Mouse (Mus musculus) midbrain, embryonic 16.5 days (tissue): ENCODE results near the gene Itch. TPM values are rescaled to one million over a fixed set of nuclear protein-coding genes. Genes with fewer than 3 reads are reported as not detected.
A peak's percentile ranks its signal among the peaks of the same experiment; 100 is the strongest.

Source experiments
- ATAC-seq: fragments of 200-750 bp; cut with Nextera tagmentation; 2 replicates; pipeline ENCODE4 v1.8.0; 2017; ENCODE audit warnings: moderate TSS enrichment
- H3K27ac ChIP-seq: fragments of 300-500 bp; sonication (generic); 2 replicates; pipeline ENCODE4 v1.5.1; 2014; ENCODE audit warnings: mild to moderate bottlenecking, low read length, mixed read lengths
- H3K27me3 ChIP-seq: fragments of 300-500 bp; sonication (generic); 2 replicates; pipeline ENCODE4 v1.6.1; 2014; ENCODE audit warnings: low read depth, low read length, mixed read lengths; ENCODE audit not compliant: control insufficient read depth, insufficient read depth
- H3K36me3 ChIP-seq: fragments of 300-500 bp; sonication (generic); 2 replicates; pipeline ENCODE4 v1.6.1; 2014; ENCODE audit warnings: mild to moderate bottlenecking, low read length, moderate library complexity, mixed read lengths; ENCODE audit not compliant: control insufficient read depth, insufficient read depth
- H3K4me1 ChIP-seq: fragments of 300-500 bp; sonication (generic); 2 replicates; pipeline ENCODE4 v1.6.1; 2014; ENCODE audit warnings: mild to moderate bottlenecking, low read length, mixed read lengths; ENCODE audit not compliant: control insufficient read depth, insufficient read depth
- H3K4me2 ChIP-seq: fragments of 300-500 bp; sonication (generic); 2 replicates; pipeline ENCODE4 v1.6.1; 2014; ENCODE audit warnings: mild to moderate bottlenecking, low read length, mixed read lengths
- H3K4me3 ChIP-seq: fragments of 300-500 bp; sonication (generic); 2 replicates; pipeline ENCODE4 v1.5.1; 2014; ENCODE audit warnings: low read depth, mild to moderate bottlenecking, low read length, moderate library complexity, mixed read lengths
- H3K9ac ChIP-seq: fragments of 300-500 bp; sonication (generic); 2 replicates; pipeline ENCODE4 v1.6.1; 2014; ENCODE audit warnings: low read depth, low read length, mixed read lengths
- H3K9me3 ChIP-seq: fragments of 300-500 bp; sonication (generic); replicated peaks from 2 replicates; pipeline ENCODE4 v1.6.1; 2014; ENCODE audit warnings: mild to moderate bottlenecking, low read length, mixed read lengths; ENCODE audit not compliant: control insufficient read depth, poor library complexity, severe bottlenecking
- WGBS: fragments of 180-500 bp; shearing (Covaris S2); extraction: QIAGEN DNeasy Blood & Tissue Kit; methylation state at CpG from one replicate; pipeline ENCODE4 v1.1.7; 2014; 5-methylcytosine and 5-hydroxymethylcytosine counted together
- polyA plus RNA-seq: library from polyadenylated mRNA; unstranded; fragments of >200 nt; fragmentation: Nextera tagmentation; extraction: Ambion mirVana; gene quantifications from 2 replicates; pipeline ENCODE4 v1.2.1, GENCODE M21; 2015

Itch gene
- polyA plus RNA-seq, 1 experiment from 2014 or later, result 40.2 TPM

GRCm38 (mm10) chr2:155266896-155267295 lies 133.6 kb downstream of the Itch start:
- no peak for ATAC-seq
- H3K4me2 ChIP-seq, result no peak overlapping the region
- WGBS, result 86% methylated on average over 5 of the region's 5 CpGs
- H3K27ac ChIP-seq, result no peak overlapping the region
- H3K27me3 ChIP-seq, result no peaks in the 10 kb centered on the region
- no peaks in the 10 kb centered on the region for H3K4me1 ChIP-seq
- no peaks in the 10 kb centered on the region for H3K9me3 ChIP-seq
- no peak overlapping the region for H3K4me3 ChIP-seq
- no peak overlapping the region for H3K9ac ChIP-seq
- H3K36me3 ChIP-seq, result no peaks in the 10 kb centered on the region

- peaks cover under 1% of the 10 kb centered on the region; the same call in 1 of the 2 replicates for H3K4me1 ChIP-seq
- no peak for ATAC-seq
- no peaks in the 10 kb centered on the region for H3K27me3 ChIP-seq
- no peaks in the 10 kb centered on the region for H3K36me3 ChIP-seq
- no peaks in the 10 kb centered on the region for H3K9me3 ChIP-seq
- 87% methylated on average over 6 of the region's 6 CpGs for WGBS
- H3K4me2 ChIP-seq, result no peak overlapping the region
- no peak overlapping the region for H3K27ac ChIP-seq
- no peak overlapping the region for H3K9ac ChIP-seq
- H3K4me3 ChIP-seq, result no peak overlapping the region
These were observed 138.6 kb downstream of the Itch start for GRCm38 (mm10) chr2:155271957-155272356.

GRCm38 (mm10) chr2:155272396-155273170 lies 139.3 kb downstream of the Itch start:
- Histone ChIP-seq H3K4me2 (no peak overlapping the region), H3K9me3 (no peaks in the 10 kb centered on the region), H3K27me3 (no peaks in the 10 kb centered on the region), H3K27ac (no peak overlapping the region), H3K36me3 (no peaks in the 10 kb centered on the region), H3K9ac (no peak overlapping the region), H3K4me1 (peaks cover 7% of the 10 kb centered on the region), H3K4me3 (no peak overlapping the region)
- 84% methylated on average over 10 of the region's 10 CpGs for whole genome bisulfite sequencing
- ATAC-seq, result no peak

- 86% methylated on average over 8 of the region's 8 CpGs for WGBS
These were observed 140.3 kb downstream of the Itch start for GRCm38 (mm10) chr2:155273603-155274002.

GRCm38 (mm10) chr2:155276195-155276594 lies 142.9 kb downstream of the Itch start, which contains the start of gene Map1lc3a:
Gene Map1lc3a (plus strand): TSS chr2:155276297.
- Histone ChIP-seq H3K9ac (peak within 1 kb of the TSS; percentile 98), H3K36me3 (peaks cover 5% of the 10 kb centered on the region; the same call in 1 of the 2 replicates), H3K27ac (peak within 1 kb of the TSS; percentile 90), H3K27me3 (no peaks in the 10 kb centered on the region), H3K4me2 (peak within 1 kb of the TSS; percentile 88), H3K4me3 (peak within 1 kb of the TSS; percentile 97), H3K4me1 (peaks cover 10% of the 10 kb centered on the region), H3K9me3 (no peaks in the 10 kb centered on the region)
- peak; percentile 95 for ATAC-seq
- 1% methylated on average over 47 of the region's 47 CpGs for WGBS

More at GRCm38 (mm10) chr2:155273603-155274002, 140.3 kb downstream of the Itch start:
- Histone ChIP-seq H3K4me2 (no peak overlapping the region), H3K36me3 (peaks cover 5% of the 10 kb centered on the region; the same call in 1 of the 2 replicates), H3K9me3 (no peaks in the 10 kb centered on the region), H3K4me3 (no peak overlapping the region), H3K4me1 (peaks cover 10% of the 10 kb centered on the region), H3K9ac (no peak overlapping the region), H3K27me3 (no peaks in the 10 kb centered on the region), H3K27ac (no peak overlapping the region)
- ATAC-seq, result no peak

Other genes with a start within 250 kb of the Itch start
- 69.3 and 72.3 TPM in 2 replicates for gene Eif2s2, start 240.6 kb upstream of the Itch start, polyA plus RNA-seq
- 0.09 and 0.16 TPM in 2 replicates for gene Gm14226, start 115.2 kb upstream of the Itch start, polyA plus RNA-seq
- 32.3 and 32.6 TPM in 2 replicates for gene Ahcy, start 59.0 kb upstream of the Itch start, polyA plus RNA-seq
- gene Dynlrb1, start 103.0 kb downstream of the Itch start, polyA plus RNA-seq, result 679 and 729 TPM in 2 replicates
- 537 and 612 TPM in 2 replicates for gene Map1lc3a, start 142.8 kb downstream of the Itch start, polyA plus RNA-seq
- 64.7 and 65.0 TPM in 2 replicates for gene Pigu, start 223.9 kb downstream of the Itch start, polyA plus RNA-seq
- 93.1 and 100 TPM in 2 replicates for gene Trp53inp2, start 247.6 kb downstream of the Itch start, polyA plus RNA-seq